Mouse (Mus musculus) brain, embryonic 14.5 days (tissue): Measurements from ENCODE around the gene Slco1a5. TPM values are rescaled to one million over a fixed set of nuclear protein-coding genes. Genes with fewer than 3 reads are reported as not detected.

Source experiments
- DNase-seq: peaks from one replicate; pipeline ENCODE4 v3.0.0-alpha.2; 2011; ENCODE audit warnings: low read depth
- CTCF ChIP-seq: fragments of 200-500 bp; IDR thresholded peaks from 2 replicates; pipeline ENCODE4 v1.5.1; 2012; ENCODE audit warnings: inconsistent platforms, mild to moderate bottlenecking, moderate library complexity, borderline replicate concordance; ENCODE audit not compliant: insufficient read depth, insufficient read length; ENCODE audit errors: extremely low read depth
- POLR2A ChIP-seq: fragments of 200-500 bp; IDR thresholded peaks from 2 replicates; pipeline ENCODE4 v1.6.1; 2012; ENCODE audit warnings: mild to moderate bottlenecking, inconsistent platforms, borderline replicate concordance; ENCODE audit not compliant: poor library complexity, insufficient read depth, insufficient read length, severe bottlenecking; ENCODE audit errors: extremely low read depth
- polyA plus RNA-seq: library from polyadenylated mRNA; depleted of rRNA; stranded (reverse); fragments of >200 nt; gene quantifications from 2 replicates; pipeline ENCODE4 v1.2.3, GENCODE M21; 2012

Slco1a5 gene
- polyA plus RNA-seq, 1 experiment = 0.25 TPM

GRCm38 (mm10) chr6:142346181-142347110 is 23.7 kb upstream of the Slco1a5 start:
- TF ChIP-seq CTCF = no peak
- TF ChIP-seq POLR2A = no peak
- DNase-seq = no peak

GRCm38 (mm10) chr6:142345440-142346038 is 22.8 kb upstream of the Slco1a5 start, which contains the start of gene Pyroxd1:
Gene Pyroxd1, plus strand, starts transcription at chr6:142345654.
- peak; percentile 98 for DNase-seq
- TF ChIP-seq POLR2A = no peak
- TF ChIP-seq CTCF = no peak

- TF ChIP-seq POLR2A = no peak
- peak; percentile 62; the same call in 1 of the 2 replicates for TF ChIP-seq CTCF
- DNase-seq = peak; percentile 64
These were observed 20.8 kb upstream of the Slco1a5 start for GRCm38 (mm10) chr6:142343561-142343960.

- TF ChIP-seq POLR2A = no peak
- DNase-seq = no peak
These were observed 16.8 kb upstream of the Slco1a5 start for GRCm38 (mm10) chr6:142339576-142339975.

- no peak for DNase-seq
- TF ChIP-seq POLR2A (no peak), CTCF (no peak)
These were observed 16.2 kb upstream of the Slco1a5 start for GRCm38 (mm10) chr6:142338961-142339360.

GRCm38 (mm10) chr6:142329201-142329600 is 6.4 kb upstream of the Slco1a5 start:
- DNase-seq = no peak
- TF ChIP-seq POLR2A (no peak), CTCF (no peak)

- DNase-seq = no peak
- TF ChIP-seq CTCF = no peak
These were observed 3.8 kb upstream of the Slco1a5 start for GRCm38 (mm10) chr6:142326598-142326997.

GRCm38 (mm10) chr6:142317106-142317505 is 5.7 kb downstream of the Slco1a5 start:
- no peak for DNase-seq
- TF ChIP-seq CTCF (no peak), POLR2A (no peak)

- DNase-seq = no peak
- no peak for TF ChIP-seq CTCF
- TF ChIP-seq POLR2A = no peak
These were observed 8.5 kb downstream of the Slco1a5 start for GRCm38 (mm10) chr6:142314285-142314684.

- TF ChIP-seq POLR2A = no peak
- no peak for TF ChIP-seq CTCF
- no peak for DNase-seq
These were observed 17.7 kb downstream of the Slco1a5 start for GRCm38 (mm10) chr6:142305076-142305475.

- peak; percentile 21 for DNase-seq
- TF ChIP-seq CTCF (no peak), POLR2A (no peak)
These were observed 24.7 kb downstream of the Slco1a5 start, which contains the start of gene Iapp for GRCm38 (mm10) chr6:142298098-142298497. Gene Iapp, plus strand, starts transcription at chr6:142298423.

GRCm38 (mm10) chr6:142289413-142290118 is 33.2 kb downstream of the Slco1a5 start:
- DNase-seq = no peak
- TF ChIP-seq POLR2A (no peak), CTCF (no peak)
